Mouse (Mus musculus) lung, postnatal 0 days (tissue): ENCODE measurements around the gene Syngr4.

ENCODE experiments used
- CTCF ChIP-seq: IDR thresholded peaks from 2 replicates; pipeline ENCODE4 v1.5.1; 2016; ENCODE audit warnings: antibody characterized with exemption, mild to moderate bottlenecking
- EP300 ChIP-seq: IDR thresholded peaks from 2 replicates; pipeline ENCODE4 v1.6.1; 2016; ENCODE audit warnings: antibody characterized with exemption, mild to moderate bottlenecking, control low read depth

GRCm38 (mm10) chr7:45916056-45917003, 19.8 kb upstream of the Syngr4 start:
- TF ChIP-seq CTCF = peak; percentile 37; the same call in 1 of the 2 replicates
- no peak for TF ChIP-seq EP300
